Mouse (Mus musculus) effector memory CD4-positive, alpha-beta T cell, adult 7 months (primary cell): ENCODE results near the gene Olfr1100. TPM values are rescaled to one million over a fixed set of nuclear protein-coding genes. Genes with fewer than 3 reads are reported as not detected.

ENCODE experiments used
- polyA plus RNA-seq: library from polyadenylated mRNA; unstranded; fragments of 100-300 nt; shearing (Covaris generic); gene quantifications from one replicate; pipeline ENCODE4 v1.2.1, GENCODE M21; 2017

Olfr1100 gene
- not detected for polyA plus RNA-seq

DNA sequence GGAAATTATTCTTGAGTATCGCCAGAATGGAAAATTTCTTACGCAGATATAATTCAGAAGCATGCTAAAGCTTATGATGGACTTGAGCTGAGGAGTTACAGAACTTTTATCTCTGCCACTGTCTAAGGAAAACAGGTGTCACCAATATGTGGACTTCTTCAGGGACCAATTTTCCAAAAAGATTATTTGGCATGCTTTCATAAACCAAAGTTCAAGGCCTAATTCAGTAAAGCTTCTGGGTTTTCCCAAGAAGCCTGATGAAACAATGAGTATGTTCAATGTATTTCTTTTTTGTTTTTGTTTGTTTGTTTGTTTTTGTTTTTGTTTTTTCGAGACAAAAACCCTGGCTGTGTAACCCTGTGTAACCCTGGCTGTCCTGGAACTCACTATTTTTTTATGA is at the start of gene Olfr1100:
Gene Olfr1100, minus strand, starts transcription at position 101 of the 400 bp plus-strand sequence.

GRCm38 (mm10) chr2:87026980-87027379 is 47.2 kb upstream of the Olfr1100 start, which contains the start of gene Olfr1104:
TSS of gene Olfr1104 (minus strand) at chr2:87027080.

GRCm38 (mm10) chr2:86998098-86998497 is 18.3 kb upstream of the Olfr1100 start, which contains the start of gene Olfr1102:
TSS of gene Olfr1102 (plus strand) at chr2:86998398.

GRCm38 (mm10) chr2:86991121-86991520 is 11.4 kb upstream of the Olfr1100 start, which contains the start of gene Olfr1101:
TSS of gene Olfr1101 (minus strand) at chr2:86991221.

GRCm38 (mm10) chr2:86960593-86960992 is 19.2 kb downstream of the Olfr1100 start, which contains the start of gene Olfr1099:
TSS of gene Olfr1099 (minus strand) at chr2:86960693.

Other genes with a start within 250 kb of the Olfr1100 start
- gene Olfr1089, start 246.3 kb downstream of the Olfr1100 start, polyA plus RNA-seq, result not detected
- 0.24 TPM for gene Olfr1090, start 221.0 kb downstream of the Olfr1100 start, polyA plus RNA-seq
- not detected for gene Olfr1093, start 197.5 kb downstream of the Olfr1100 start, polyA plus RNA-seq
- not detected for gene Olfr141, start 169.9 kb downstream of the Olfr1100 start, polyA plus RNA-seq
- gene Olfr1094, start 155.3 kb downstream of the Olfr1100 start, polyA plus RNA-seq, result not detected
- gene Olfr1095, start 128.3 kb downstream of the Olfr1100 start, polyA plus RNA-seq, result not detected
- gene Gm13723, start 105.2 kb downstream of the Olfr1100 start, polyA plus RNA-seq, result 0.15 TPM
- not detected for gene Olfr1097, start 87.7 kb downstream of the Olfr1100 start, polyA plus RNA-seq
- not detected for gene Olfr1098, start 55.4 kb downstream of the Olfr1100 start, polyA plus RNA-seq
- not detected for gene Olfr1099, start 19.3 kb downstream of the Olfr1100 start, polyA plus RNA-seq
- gene Olfr1101, start 11.3 kb upstream of the Olfr1100 start, polyA plus RNA-seq, result not detected
- gene Olfr1102, start 18.4 kb upstream of the Olfr1100 start, polyA plus RNA-seq, result not detected
- gene Olfr1104, start 47.1 kb upstream of the Olfr1100 start, polyA plus RNA-seq, result not detected
- gene Olfr1105, start 56.6 kb upstream of the Olfr1100 start, polyA plus RNA-seq, result not detected
- not detected for gene Olfr1106, start 72.3 kb upstream of the Olfr1100 start, polyA plus RNA-seq
- gene Olfr1107, start 95.9 kb upstream of the Olfr1100 start, polyA plus RNA-seq, result not detected
- gene Olfr1109, start 116.1 kb upstream of the Olfr1100 start, polyA plus RNA-seq, result not detected
- not detected for gene Olfr259, start 134.6 kb upstream of the Olfr1100 start, polyA plus RNA-seq
- gene Olfr1110, start 160.3 kb upstream of the Olfr1100 start, polyA plus RNA-seq, result not detected
- gene Olfr1111, start 172.7 kb upstream of the Olfr1100 start, polyA plus RNA-seq, result not detected
- gene Olfr1112, start 207.8 kb upstream of the Olfr1100 start, polyA plus RNA-seq, result not detected
- not detected for gene Olfr1113, start 229.0 kb upstream of the Olfr1100 start, polyA plus RNA-seq